Mouse (Mus musculus): ENCODE data around the gene Treml1.
"Not testable (repeated sequence)": the region's sequence is repeated elsewhere in the genome, so short reads cannot be mapped to it uniquely, and the experiment has no call there.

Treml1 gene

DNA sequence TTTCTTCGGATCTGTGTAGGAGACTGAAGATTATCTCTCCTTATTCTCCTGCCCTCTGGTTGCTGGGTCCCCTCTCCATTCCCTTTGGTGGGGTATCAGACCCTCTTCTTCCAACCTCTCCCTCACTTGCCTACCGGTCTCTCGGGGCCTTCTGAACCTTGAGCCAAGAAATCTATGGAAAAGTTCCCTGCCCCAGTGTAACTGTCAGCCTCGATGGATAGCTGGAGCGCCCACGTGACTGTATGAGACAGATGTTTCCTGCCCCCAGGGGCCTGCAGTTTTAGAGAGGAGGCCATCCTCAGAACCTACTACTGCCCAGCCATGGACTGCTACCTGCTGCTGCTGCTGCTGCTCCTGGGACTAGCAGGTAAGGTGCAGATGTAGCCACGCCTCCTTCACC lies at the start of gene Treml1:
Gene Treml1, plus strand, starts transcription at position 301 of the 400 bp plus-strand sequence.
- DNase-seq (ENCODE audit: low spot score), result no peak

DNA sequence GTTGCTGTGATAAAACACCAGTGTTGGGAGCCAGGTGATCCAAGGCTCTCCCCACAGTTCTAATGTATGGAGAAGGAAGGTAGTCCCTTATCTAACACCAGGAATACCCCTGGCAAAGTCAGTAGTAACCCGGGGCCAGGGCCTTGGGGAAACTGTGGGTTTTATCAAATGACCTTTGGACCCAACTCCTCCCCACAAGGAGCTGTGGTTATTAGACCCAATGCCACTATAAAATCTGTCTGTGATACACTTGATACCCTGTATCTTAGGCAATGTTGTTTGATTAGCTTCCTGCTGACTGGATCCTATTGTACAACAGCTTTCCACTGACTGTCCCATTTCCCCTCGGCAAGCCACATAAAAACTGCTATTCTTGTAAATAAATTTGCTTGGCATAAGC lies 47.6 kb upstream of the Treml1 start:
- no peak for DNase-seq (ENCODE audit: low spot score)

DNA sequence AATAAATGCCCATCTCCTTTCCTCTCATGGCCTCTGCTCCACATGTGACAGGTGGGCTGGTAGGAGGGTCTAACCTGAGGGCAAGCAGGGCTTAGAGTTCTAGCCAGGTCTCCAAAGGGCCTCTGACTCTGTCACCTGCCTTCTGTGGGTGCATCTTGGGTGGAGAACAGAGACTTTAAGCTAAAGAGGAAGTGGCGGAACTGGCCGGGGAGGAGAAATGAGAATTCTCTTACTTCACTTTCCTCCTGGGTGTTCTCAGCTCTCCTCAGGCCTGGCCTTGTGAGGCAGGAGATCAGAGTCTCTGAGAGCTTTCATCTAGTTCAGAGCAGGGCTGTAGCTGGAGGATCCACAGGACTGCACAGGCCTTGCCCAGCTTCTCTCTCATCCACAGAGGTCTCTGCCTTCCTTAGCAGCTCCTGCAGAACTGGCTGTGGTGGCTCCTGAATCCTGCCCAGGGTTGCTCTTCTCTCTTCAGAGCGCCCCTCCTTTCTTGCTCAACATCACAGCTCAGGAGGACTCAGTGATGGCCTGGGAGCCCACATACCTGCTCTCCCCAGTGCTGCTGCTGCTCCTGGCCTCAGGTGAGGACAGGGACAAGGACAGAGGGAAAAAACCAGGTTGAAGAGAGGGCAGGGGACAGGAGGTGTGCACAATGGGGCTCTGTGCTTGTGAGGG lies 43.7 kb upstream of the Treml1 start, which contains the start of gene B430306N03Rik:
Gene B430306N03Rik, plus strand, starts transcription at position 237 of the 675 bp plus-strand sequence.
- DNase-seq (ENCODE audit: low spot score), result not testable (repeated sequence)

DNA sequence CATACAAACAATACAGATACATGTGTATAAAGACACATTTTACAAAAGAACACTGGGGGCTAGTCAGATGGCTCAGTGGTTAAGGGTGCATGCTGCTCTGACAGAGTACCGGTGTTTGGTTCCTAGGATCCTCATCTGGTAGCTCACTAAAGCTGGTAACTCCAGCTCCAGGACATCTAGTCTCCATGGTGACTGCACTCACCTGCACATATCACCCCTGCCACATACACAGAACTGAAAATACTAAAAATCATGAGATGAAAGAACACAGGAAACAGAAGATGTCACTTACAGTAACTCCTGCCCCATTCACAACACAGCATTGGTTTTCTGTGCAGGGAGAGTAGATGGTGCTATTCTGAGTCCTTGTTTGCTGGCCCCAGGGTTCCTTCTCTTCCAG lies 41.0 kb upstream of the Treml1 start:
- DNase-seq (ENCODE audit: low spot score), result no peak

DNA sequence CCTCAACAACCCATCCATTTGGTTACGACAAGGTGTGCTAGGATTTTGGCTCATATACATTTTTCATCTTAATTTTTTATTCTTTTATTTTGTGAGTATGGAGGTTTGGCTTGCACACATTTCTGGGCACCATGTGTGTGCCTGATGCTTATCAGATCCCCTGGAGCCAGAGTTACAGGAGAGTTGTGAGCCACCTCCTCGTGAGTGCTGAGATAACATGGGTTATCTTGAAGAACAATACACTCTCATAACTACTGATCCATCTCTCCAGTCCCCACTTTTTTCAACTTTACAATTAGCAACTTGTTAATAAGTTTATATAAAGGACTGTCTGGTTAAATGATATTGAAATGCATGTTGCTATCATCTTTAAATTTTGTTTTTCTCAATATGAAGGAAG lies 38.4 kb upstream of the Treml1 start:
- DNase-seq (ENCODE audit: low spot score), result no peak

DNA sequence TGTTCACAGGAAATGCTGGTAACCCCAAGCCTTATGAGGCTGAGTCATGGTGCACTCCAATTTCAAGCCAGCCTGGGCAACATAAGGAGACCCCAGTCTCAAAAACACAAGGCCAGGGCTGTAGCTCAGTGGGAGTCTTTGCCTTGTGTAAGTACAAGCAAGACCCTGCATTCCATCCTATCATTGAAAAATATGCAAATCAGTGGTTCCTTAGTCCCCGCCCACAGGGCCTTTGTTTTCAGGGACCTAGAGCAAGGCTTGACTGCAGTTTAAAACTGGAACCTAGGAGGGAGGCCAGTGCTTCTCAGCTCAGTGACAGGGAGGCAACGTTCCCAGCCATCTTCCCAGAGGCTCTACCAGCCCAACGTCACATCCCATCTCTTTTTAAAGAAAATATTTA lies 36.5 kb upstream of the Treml1 start:
- DNase-seq (ENCODE audit: low spot score), result no peak

DNA sequence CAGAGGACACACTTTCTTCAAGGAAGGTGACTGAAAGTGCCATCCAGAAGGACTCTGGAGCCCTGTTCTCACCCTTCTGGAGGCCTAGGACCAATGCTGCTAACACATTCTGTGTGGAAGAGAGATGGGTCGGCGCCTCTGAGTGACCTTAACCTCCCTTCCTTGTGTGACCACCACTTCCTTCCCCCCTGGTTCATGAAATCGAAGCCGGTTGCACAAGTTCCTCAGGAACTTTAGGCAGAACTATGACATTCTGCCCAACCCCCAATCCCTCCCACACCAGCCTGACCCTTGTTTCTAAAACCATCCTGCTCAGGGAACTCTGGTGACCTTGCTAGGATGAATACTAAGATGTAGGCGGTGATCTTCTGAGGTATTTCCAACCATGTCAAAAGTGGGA lies 35.5 kb upstream of the Treml1 start:
- DNase-seq (ENCODE audit: low spot score), result no peak

DNA sequence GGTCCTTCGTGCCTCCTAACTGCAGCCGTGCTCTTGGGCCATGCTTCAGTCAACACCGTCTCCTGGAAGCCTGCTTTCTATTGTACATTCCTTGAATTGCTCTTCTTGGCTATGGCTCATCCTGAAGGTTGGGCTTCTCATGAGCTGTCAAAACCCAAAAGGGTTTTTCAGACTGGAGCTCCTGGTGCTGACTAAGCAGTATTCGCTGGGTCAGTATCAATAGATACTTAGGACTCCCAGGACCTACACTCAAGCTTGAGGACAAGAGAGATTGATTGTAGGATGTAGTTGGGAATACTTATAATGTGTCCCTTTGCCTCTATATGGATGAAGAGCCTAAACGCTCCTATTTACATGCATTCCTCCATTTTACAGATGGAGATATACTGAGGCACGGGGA lies 34.6 kb upstream of the Treml1 start:
- no peak for DNase-seq (ENCODE audit: low spot score)

DNA sequence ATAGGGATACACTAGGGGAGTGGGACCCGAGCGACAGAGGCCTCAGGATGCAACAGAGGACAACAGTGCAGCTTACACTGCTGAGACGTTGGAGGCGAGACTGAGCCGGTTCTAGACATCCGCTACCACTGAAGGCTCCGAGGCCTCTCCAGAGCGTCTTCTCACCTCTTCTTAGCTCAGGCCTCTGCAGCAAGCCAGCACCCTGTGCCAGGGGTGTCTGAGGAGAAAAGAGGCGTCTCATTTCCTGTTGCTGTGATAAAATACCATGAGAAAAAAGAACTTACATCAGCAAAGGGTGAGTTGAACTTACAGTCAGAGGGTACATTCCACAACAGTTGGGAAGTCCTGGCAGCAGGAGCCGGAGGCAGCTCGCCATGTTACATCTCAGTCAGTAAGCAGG lies 34.1 kb upstream of the Treml1 start:
- peak; percentile 10 for DNase-seq (ENCODE audit: low spot score)

DNA sequence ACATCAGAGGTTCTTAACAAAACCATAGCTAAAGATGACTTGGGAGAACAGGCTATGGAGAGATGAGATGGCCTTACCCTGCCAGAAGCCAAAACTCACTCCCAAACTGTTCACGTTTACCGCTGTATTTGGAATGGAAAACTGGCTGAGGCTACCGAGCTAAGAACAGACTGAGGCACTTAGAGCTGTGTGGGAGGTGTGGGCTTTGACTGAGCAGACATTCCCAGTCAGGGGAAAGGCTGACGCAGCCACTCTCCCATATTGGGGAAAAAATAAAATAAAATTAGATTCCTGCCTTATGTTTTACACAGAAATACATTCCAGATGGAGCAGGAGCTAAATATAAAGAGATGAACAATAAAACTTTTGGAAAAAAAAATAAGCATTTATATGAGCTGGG lies 33.1 kb upstream of the Treml1 start:
- DNase-seq (ENCODE audit: low spot score), result no peak

DNA sequence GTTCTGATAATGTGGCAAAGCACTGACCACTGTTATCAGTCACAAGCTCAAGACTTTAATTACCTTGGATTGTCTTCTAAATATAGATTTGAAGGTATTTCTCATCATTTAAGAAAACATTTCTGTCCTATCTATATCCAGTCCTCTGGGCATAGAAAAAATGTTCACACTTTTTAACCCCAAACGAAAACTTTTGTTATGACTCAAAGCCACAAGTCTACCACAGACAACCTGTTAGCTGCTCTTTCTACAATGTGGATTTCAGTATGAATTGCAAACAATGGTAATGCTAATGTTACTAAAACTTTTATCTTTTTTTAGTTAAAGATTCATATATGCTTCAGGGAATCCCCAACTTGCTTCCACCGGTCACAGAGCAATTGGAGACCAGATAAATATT lies 27.2 kb upstream of the Treml1 start:
- no peak for DNase-seq (ENCODE audit: low spot score)

DNA sequence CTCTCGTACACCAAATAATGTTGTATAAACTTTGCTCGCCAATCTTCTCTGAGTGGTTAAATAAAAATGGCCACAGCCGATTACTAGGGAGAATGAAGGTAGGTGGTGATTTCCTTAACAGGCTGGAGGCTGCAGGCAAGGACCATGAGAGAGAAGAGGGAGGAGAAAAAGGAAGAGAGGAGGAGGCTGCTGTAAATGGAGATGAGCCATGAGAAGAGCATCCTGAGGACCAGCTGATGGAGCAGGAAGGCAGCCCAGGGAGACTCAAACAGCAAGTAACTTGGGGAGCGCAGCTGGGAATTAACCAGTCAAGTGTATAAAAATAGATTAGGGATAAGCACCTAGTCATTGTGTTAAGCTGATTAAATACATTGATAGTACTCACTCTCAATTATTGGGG lies 25.5 kb upstream of the Treml1 start:
- DNase-seq (ENCODE audit: low spot score), result no peak

DNA sequence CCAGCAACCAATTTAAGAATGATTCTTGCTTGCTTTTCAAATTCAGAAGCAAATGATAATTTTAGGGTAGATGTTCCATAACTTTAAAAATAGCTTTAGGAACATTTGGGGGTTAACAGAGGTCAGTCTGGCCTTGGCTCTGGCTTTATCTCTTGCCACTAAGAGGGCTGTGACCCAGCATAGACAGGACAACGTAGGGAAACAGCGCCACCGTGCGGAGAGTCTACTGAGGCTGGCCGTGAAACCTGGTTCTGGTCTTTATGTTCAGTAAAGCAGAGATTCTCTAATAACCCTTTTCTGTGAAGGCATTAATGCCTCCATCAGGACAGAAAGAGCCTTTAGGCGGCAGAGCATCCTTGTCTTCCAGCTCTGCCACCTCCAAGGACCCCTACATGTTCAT lies 22.9 kb upstream of the Treml1 start:
- peak; percentile 67 for DNase-seq (ENCODE audit: low spot score)

DNA sequence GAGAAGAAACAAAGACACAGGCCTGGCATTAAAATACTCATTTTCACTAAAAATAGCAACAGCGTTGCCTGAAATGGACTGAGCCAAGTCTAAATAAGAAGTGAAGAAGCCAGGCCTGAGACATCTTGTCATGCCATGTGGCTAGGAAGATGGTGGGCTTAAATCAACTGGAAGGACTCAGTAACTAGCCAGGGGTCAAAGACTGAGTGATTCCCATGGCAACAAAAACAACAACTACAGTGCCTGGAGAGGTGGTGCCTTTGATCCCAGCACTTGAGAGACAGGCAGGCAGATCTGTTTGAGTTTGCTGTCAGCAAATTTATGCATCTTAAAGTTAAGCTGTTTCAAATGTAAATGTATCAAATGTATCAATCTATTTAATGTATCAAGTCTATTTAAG lies 19.4 kb upstream of the Treml1 start:
- no peak for DNase-seq (ENCODE audit: low spot score)

DNA sequence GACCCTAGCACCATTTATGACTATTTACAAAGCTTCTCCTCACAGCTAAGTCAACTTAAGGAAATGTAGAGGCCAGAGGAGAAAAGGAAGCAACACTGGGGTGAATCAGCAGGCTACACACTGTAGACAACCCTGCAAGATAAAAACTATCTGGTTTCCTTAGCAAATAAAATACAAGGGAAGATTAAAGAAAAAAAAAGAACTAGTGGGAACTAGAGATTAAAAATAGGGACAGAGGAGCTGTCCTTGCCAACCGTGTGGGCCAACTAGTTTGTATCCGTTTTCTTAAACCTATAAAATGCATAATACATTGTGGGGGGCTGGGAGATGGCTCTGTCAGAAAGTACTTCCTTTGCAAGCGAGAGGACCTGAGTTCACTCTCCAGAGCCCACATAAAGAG lies 17.8 kb upstream of the Treml1 start:
- DNase-seq (ENCODE audit: low spot score), result no peak

DNA sequence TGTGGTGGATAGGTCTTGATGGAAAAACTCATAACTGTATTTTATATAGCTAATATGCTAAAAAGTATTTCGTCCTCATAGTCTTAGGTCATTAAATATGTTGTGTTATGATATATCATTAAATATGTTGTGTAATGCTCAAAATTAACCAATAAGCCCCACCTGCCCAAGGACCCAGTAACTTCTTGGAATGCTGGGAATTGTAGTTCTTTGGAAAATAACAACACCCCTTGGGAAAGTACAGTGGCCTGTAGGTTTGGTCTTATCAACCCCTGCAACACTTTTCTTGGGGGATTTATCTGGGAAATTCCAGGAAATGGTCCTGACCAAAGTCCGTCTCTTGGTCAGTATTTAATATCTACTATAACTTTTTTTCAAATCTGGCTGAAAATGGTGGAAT lies 16.7 kb upstream of the Treml1 start:
- DNase-seq (ENCODE audit: low spot score), result no peak

DNA sequence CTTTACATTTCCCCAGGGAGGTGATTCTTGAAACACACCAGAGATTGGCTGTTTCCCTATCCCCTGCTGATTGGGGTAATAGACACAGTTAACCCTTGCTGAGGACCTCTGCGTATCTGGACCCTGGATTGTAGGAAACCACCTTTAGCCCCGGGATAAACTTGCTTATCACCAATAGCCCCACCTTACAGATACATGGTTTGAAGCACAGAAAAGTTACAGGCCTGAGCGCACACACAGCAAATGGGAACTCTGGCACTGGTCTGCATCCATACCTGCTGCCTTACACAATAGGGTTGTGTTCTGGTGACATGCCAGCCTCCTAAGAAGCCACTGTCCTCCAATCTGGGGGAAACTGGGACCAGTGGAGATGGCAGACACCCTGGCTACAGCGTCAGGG lies 13.9 kb upstream of the Treml1 start:
- no peak for DNase-seq (ENCODE audit: low spot score)

DNA sequence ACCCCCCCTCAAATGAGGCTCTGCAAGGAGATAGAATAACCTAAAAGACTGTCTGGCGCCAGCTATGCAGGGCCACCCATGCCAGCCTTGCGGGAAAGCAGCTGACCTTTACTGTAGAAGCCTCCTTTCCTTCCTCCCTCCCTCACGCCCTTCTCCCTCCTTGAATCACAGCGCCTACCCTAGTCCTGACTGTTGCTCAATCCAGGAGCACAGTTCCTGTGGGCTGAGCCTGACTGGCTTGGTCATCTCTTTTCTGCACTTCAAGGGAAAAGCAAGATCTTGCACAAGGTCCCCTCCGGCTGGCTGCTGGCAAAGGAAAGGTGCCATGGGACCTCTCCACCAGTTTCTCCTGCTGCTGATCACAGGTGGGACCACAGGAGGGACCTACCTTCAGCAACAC lies 13.5 kb upstream of the Treml1 start, which contains the start of gene Trem2:
Gene Trem2, plus strand, starts transcription at position 171 of the 400 bp plus-strand sequence.
- no peak for DNase-seq (ENCODE audit: low spot score)

DNA sequence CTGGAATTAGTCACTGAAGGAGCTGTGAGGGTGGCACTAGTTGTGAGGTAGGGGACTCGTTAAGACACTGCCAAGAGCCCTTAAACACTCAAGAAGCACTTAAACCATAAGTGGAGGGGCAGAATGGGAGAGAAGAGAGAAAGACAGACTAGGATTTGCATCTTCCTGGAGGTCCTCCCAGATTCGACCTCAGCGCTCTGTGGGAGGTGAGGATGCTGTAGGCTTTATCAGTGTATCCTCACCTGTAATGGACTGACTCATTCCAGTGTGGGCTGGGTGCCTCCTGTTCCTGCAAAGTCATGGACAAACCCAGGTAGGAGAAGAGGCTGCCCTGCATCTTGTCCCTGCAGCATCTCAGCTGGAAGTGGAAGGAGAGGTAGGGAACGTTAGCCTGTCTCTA lies 12.9 kb upstream of the Treml1 start:
- no peak for DNase-seq (ENCODE audit: low spot score)

DNA sequence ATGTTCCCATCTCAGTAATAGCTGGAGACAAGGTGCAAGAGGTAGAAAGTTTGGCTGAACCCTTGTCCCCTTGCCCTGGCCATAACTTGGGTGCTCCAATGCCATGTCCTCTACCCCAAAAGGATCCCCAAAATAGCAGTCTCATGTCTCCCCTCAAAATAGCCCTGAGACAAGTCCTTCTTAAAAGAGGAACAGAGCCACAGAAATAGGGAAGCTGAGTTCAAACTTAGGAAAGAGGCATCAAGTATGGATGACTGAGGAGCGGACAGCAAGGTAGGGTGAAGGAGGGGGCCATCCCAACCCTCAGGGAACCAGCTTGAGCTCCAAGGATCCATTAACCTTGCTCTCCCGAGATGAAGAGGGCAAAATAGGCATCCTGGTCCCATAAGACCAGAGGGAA lies 12.4 kb upstream of the Treml1 start:
- no peak for DNase-seq (ENCODE audit: low spot score)

DNA sequence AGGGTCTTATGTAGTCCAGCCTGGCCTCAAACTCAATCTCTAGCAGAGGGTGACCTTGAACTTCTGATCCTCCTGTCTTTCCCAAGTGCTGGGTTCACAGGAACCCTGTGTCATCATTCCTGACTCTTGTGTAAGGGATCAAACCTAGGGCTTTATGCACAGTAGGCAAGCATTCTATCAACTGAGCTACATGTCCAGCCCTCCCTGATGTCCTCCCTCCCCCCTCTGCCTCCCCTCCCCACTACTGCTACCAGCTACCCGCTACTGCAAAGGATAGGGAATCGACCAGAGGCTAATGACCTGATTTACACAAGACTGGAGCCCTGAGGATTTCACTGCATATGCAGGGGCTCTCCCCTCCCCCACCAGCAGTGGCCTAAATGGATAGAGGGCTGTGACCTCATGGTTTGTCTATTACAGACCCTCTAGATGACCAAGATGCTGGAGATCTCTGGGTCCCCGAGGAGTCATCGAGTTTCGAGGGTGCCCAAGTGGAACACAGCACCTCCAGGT lies 9.0 kb upstream of the Treml1 start:
- no peak for DNase-seq (ENCODE audit: low spot score)

DNA sequence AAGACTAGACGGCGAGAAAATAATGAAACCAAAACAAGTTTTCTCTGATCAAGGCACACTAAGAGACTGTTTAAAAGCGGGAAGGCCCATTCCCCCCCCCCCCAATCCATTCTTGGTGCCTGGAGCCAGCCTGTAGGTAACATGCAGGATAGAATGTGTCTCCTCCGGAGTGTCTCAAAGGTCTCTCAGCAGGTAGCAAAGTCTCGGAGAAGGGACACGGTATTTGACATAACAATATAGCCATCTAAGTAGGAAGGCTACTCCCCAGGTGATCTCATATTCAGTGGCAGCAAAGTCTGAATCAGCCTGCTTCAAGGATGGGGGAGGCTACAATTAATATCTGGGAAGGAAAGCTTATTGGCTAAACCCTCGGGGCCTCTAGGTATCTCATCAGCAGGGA lies 6.7 kb upstream of the Treml1 start:
- not testable (repeated sequence) for DNase-seq (ENCODE audit: low spot score)

DNA sequence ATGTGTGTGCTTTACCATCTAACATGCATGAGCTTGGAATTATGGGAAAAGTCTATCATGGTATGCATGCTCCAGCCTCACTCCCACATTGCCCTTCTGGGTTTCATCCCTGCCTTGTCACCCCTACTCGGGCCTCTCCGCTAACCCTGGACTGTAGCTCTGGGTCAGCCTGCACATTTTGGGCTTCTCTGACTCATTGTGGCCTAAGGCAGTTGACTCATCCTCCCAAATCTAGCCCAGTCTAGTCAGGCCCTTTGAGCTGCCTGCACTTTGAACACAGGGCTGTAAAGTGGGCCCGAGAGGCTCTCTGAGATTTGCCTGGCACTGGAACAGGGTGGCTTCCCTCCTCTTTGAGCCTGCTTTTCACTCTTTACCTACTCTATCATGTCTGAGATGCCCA lies 3.9 kb upstream of the Treml1 start:
- no peak for DNase-seq (ENCODE audit: low spot score)

DNA sequence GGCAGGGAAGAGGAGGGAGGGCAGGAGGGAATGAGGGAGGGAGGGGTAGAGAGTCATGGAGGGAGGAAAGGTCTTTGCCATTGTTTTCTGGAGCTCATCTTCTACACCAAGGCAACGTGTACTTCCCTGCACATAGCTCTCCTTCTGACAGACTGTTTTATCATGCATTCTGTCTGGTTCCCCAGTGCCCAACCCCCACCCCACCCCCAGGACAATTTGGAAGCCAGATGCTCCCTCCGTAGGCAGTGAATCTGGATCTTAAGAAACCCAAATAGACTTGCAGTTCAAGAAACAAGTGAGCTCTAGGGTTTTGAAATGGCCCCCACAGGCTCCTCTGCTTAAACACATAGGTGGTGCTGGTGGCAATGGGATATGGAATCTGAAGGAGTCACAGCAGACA lies 1.8 kb upstream of the Treml1 start:
- no peak for DNase-seq (ENCODE audit: low spot score)
